Mouse (Mus musculus): ENCODE results near the gene Coq2.
A peak's percentile ranks its signal among the peaks of the same experiment; 100 is the strongest.

Coq2 gene

GRCm38 (mm10) chr5:100674711-100675376 lies at the start of gene Coq2:
Coq2 (minus strand) TSS chr5:100675140.
- DNase-seq (ENCODE audit: low read depth, low spot score): peak; percentile 57

GRCm38 (mm10) chr5:100719235-100720088 lies 44.5 kb upstream of the Coq2 start, which contains the start of gene Hpse:
Hpse (minus strand) TSS chr5:100719716.
- DNase-seq (ENCODE audit: low read depth, low spot score): no peak

- no peak for DNase-seq (ENCODE audit: low read depth, low spot score)
Measured at GRCm38 (mm10) chr5:100716762-100717161, 41.8 kb upstream of the Coq2 start.

- DNase-seq (ENCODE audit: low read depth, low spot score): no peak
Measured at GRCm38 (mm10) chr5:100711219-100711618, 36.3 kb upstream of the Coq2 start.

- no peak for DNase-seq (ENCODE audit: low read depth, low spot score)
Measured at GRCm38 (mm10) chr5:100710012-100710411, 35.1 kb upstream of the Coq2 start.

GRCm38 (mm10) chr5:100709035-100709434 lies 34.1 kb upstream of the Coq2 start:
- DNase-seq (ENCODE audit: low read depth, low spot score): no peak

GRCm38 (mm10) chr5:100706675-100707074 lies 31.7 kb upstream of the Coq2 start:
- no peak for DNase-seq (ENCODE audit: low read depth, low spot score)

GRCm38 (mm10) chr5:100704272-100704671 lies 29.3 kb upstream of the Coq2 start:
- DNase-seq (ENCODE audit: low read depth, low spot score): no peak

GRCm38 (mm10) chr5:100702325-100702724 lies 27.4 kb upstream of the Coq2 start:
- DNase-seq (ENCODE audit: low read depth, low spot score): no peak

GRCm38 (mm10) chr5:100700861-100701620 lies 26.1 kb upstream of the Coq2 start:
- peak; percentile 18 for DNase-seq (ENCODE audit: low read depth, low spot score)

GRCm38 (mm10) chr5:100697886-100698285 lies 22.9 kb upstream of the Coq2 start:
- DNase-seq (ENCODE audit: low read depth, low spot score): no peak

GRCm38 (mm10) chr5:100697398-100697797 lies 22.5 kb upstream of the Coq2 start:
- DNase-seq (ENCODE audit: low read depth, low spot score): no peak

GRCm38 (mm10) chr5:100685631-100686030 lies 10.7 kb upstream of the Coq2 start:
- DNase-seq (ENCODE audit: low read depth, low spot score): no peak

- DNase-seq (ENCODE audit: low read depth, low spot score): no peak
Measured at GRCm38 (mm10) chr5:100680542-100680933, 5.6 kb upstream of the Coq2 start.

- no peak for DNase-seq (ENCODE audit: low read depth, low spot score)
Measured at GRCm38 (mm10) chr5:100679911-100680541, 5.1 kb upstream of the Coq2 start.

GRCm38 (mm10) chr5:100673745-100674486 lies 1.0 kb downstream of the Coq2 start:
- peak; percentile 70 for DNase-seq (ENCODE audit: low read depth, low spot score)

- DNase-seq (ENCODE audit: low read depth, low spot score): no peak
Measured at GRCm38 (mm10) chr5:100672403-100672802, 2.5 kb downstream of the Coq2 start.

GRCm38 (mm10) chr5:100671897-100672296 lies 3.0 kb downstream of the Coq2 start:
- DNase-seq (ENCODE audit: low read depth, low spot score): no peak

- no peak for DNase-seq (ENCODE audit: low read depth, low spot score)
Measured at GRCm38 (mm10) chr5:100671398-100671797, 3.5 kb downstream of the Coq2 start.

- DNase-seq (ENCODE audit: low read depth, low spot score): no peak
Measured at GRCm38 (mm10) chr5:100666965-100667364, 8.0 kb downstream of the Coq2 start.

- no peak for DNase-seq (ENCODE audit: low read depth, low spot score)
Measured at GRCm38 (mm10) chr5:100663854-100664253, 11.1 kb downstream of the Coq2 start.
